Mouse (Mus musculus) small intestine, adult 2 months (tissue): Measurements from ENCODE around the gene Alg2.

Experiments used
- CTCF ChIP-seq: fragments of 200-500 bp; IDR thresholded peaks from 2 replicates; pipeline ENCODE4 v1.5.1; 2012; ENCODE audit warnings: low read depth, mild to moderate bottlenecking, control low read depth, inconsistent platforms, low read length, moderate library complexity, mixed read lengths; ENCODE audit not compliant: insufficient replicate concordance, insufficient read length; ENCODE audit errors: extremely low read depth
- POLR2A ChIP-seq: fragments of 200-500 bp; IDR thresholded peaks from 2 replicates; pipeline ENCODE4 v1.6.1; 2012; ENCODE audit warnings: low read depth, mild to moderate bottlenecking, control low read depth, inconsistent platforms, low read length, moderate library complexity

DNA sequence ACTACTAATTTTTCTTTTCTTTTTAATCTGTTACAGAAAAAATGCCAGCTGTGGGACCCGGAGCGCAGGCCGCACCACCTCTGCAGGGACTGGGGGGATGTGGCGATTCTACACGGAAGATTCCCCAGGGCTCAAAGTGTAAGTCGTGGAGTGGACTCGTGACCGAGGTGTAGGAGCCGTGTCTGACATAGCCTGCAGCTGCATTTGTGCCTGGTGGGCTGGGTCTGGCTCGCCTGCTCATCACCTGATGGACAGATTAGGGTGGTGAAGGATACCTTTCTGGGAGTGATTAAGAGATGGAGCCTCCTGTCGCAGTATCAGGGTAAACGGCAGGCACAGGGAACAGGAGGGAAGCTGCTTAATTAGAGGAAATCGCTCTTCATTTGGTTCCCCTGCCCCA is 6.0 kb upstream of the Alg2 start:
- TF ChIP-seq CTCF (no peak), POLR2A (no peak)
